Mouse (Mus musculus) thymus, postnatal 25 days (tissue): ENCODE data around the gene Vmn1r100.
"Not testable (repeated sequence)": the region's sequence is repeated elsewhere in the genome, so short reads cannot be mapped to it uniquely, and the experiment has no call there.

ENCODE experiments used
- DNase-seq: peaks from one replicate; pipeline ENCODE4 v3.0.0; 2022

The Vmn1r100 gene

GRCm38 (mm10) chr7:20417642-20418041 lies at the start of gene Vmn1r100:
Gene Vmn1r100, plus strand, starts transcription at chr7:20417942.
- not testable (repeated sequence) for DNase-seq

GRCm38 (mm10) chr7:20375310-20375709 lies 42.4 kb upstream of the Vmn1r100 start, which contains the start of gene Gm5728:
Gene Gm5728, minus strand, starts transcription at chr7:20375410.
- not testable (repeated sequence) for DNase-seq

DNA sequence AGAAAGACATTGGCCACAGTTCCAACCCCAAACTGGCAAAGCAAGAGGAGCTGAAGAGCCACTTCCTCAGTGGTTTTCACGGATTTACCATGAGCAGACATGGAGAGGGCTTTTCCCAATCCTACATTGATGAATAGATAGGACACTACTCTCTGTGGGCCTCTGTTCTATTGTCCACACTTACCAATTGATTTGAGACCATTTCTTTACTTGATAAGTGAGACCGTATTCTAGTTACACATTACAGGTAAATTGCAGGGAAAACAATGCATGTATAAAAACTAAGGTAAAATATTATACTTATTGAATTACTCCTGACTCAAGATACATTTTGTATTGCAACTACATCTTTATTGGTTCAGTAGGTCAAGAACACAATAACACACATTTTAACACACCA lies 24.8 kb downstream of the Vmn1r100 start, which contains the start of gene Vmn1r101:
Gene Vmn1r101, minus strand, starts transcription at position 101 of the 400 bp plus-strand sequence.
- DNase-seq = not testable (repeated sequence)
